Mouse (Mus musculus): ENCODE results near the gene Ubac2. TPM values are rescaled to one million over a fixed set of nuclear protein-coding genes. Genes with fewer than 3 reads are reported as not detected.
A peak's percentile ranks its signal among the peaks of the same experiment; 100 is the strongest.

Ubac2 gene
- total RNA-seq, 2 experiments from 2014 or later: 34.2 to 36.0 TPM

GRCm38 (mm10) chr14:121922016-121922415 lies 43.6 kb downstream of the Ubac2 start:
- DNase-seq (ENCODE audit: low spot score in 2 of 2): no peak

GRCm38 (mm10) chr14:121922731-121923130 lies 44.3 kb downstream of the Ubac2 start:
- no peak for DNase-seq (ENCODE audit: low spot score in 2 of 2)

- DNase-seq (ENCODE audit: low spot score in 2 of 2): no peak
Observed at GRCm38 (mm10) chr14:121924876-121925275, 46.5 kb downstream of the Ubac2 start.

GRCm38 (mm10) chr14:121926901-121927300 lies 48.5 kb downstream of the Ubac2 start:
- DNase-seq (ENCODE audit: low spot score in 2 of 2): no peak

- no peak for DNase-seq (ENCODE audit: low spot score in 2 of 2)
Observed at GRCm38 (mm10) chr14:121927451-121927850, 49.0 kb downstream of the Ubac2 start.

- peak in 1 of 2 experiments; percentile 62 for DNase-seq (ENCODE audit: low spot score in 2 of 2)
Observed at GRCm38 (mm10) chr14:121928375-121929137, 50.1 kb downstream of the Ubac2 start.

GRCm38 (mm10) chr14:121929243-121929951 lies 51.0 kb downstream of the Ubac2 start:
- DNase-seq (ENCODE audit: low spot score in 2 of 2): no peak

- no peak for DNase-seq (ENCODE audit: low spot score in 2 of 2)
Observed at GRCm38 (mm10) chr14:121930731-121931383, 52.4 kb downstream of the Ubac2 start.

GRCm38 (mm10) chr14:121931594-121931993 lies 53.2 kb downstream of the Ubac2 start:
- no peak for DNase-seq (ENCODE audit: low spot score in 2 of 2)

- no peak for DNase-seq (ENCODE audit: low spot score in 2 of 2)
Observed at GRCm38 (mm10) chr14:121932180-121932579, 53.8 kb downstream of the Ubac2 start.

GRCm38 (mm10) chr14:121933906-121934596 lies 55.6 kb downstream of the Ubac2 start:
- no peak for DNase-seq (ENCODE audit: low spot score in 2 of 2)

- DNase-seq (ENCODE audit: low spot score in 2 of 2): no peak
Observed at GRCm38 (mm10) chr14:121934597-121934946, 56.2 kb downstream of the Ubac2 start.

GRCm38 (mm10) chr14:121936356-121936755 lies 57.9 kb downstream of the Ubac2 start:
- DNase-seq (ENCODE audit: low spot score in 2 of 2): no peak

- no peak for DNase-seq (ENCODE audit: low spot score in 2 of 2)
Observed at GRCm38 (mm10) chr14:121936856-121937255, 58.4 kb downstream of the Ubac2 start.

GRCm38 (mm10) chr14:121937601-121938255 lies 59.3 kb downstream of the Ubac2 start:
- DNase-seq (ENCODE audit: low spot score in 2 of 2): no peak

- DNase-seq (ENCODE audit: low spot score in 2 of 2): no peak
Observed at GRCm38 (mm10) chr14:121938256-121939191, 60.1 kb downstream of the Ubac2 start.

- DNase-seq (ENCODE audit: low spot score in 2 of 2): no peak
Observed at GRCm38 (mm10) chr14:121939582-121939981, 61.2 kb downstream of the Ubac2 start.

- DNase-seq (ENCODE audit: low spot score in 2 of 2): no peak
Observed at GRCm38 (mm10) chr14:121946131-121946530, 67.7 kb downstream of the Ubac2 start.

- DNase-seq (ENCODE audit: low spot score in 2 of 2): no peak
Observed at GRCm38 (mm10) chr14:121946728-121947127, 68.3 kb downstream of the Ubac2 start.

All from left cerebral cortex, adult 18-20 months (tissue).